Mouse (Mus musculus): ENCODE results near the gene Lypla2.

DNA sequence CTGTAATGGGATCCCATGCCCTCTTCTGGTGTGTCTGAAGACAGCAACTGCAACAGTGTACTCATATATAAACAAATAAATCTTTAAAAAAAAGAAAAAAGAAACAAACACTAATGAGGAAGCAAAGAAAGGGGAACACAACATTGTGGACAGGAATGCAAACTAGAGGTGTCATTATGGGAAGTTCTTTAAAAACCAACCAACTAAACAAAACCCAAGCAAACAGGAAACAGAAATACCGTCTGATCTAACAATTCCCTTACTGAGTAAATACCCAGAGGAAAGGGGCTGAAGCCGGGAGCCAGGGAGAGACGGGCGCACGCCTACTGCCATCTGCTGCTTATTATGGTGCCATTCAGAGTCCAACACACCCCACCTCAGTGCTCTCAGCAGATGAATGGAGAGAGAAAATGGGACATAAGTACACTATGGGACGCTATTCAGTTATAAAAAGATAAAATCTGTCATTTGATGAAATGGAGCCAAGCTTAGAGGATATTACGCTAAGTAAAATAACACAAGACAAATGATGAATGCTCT, 9.2 kb upstream of the Lypla2 start:
- no peak for TF ChIP-seq CTCF (IDR thresholded peaks at IDR 0.05; ENCODE audit: low read depth)
- no peak for TF ChIP-seq EP300 (IDR thresholded peaks at IDR 0.05; ENCODE audit: low read depth)
